Comparison of ENCODE assay signal across 12 mouse cellular contexts in genomic region chr1:125639501-125640253, GRCm38 (mm10). TPM values are rescaled to one million over a fixed set of nuclear protein-coding genes. Genes with fewer than 3 reads are reported as not detected.
DNase-seq lines count a peak whose midpoint lies in the region; ATAC-seq and TF ChIP-seq lines count a peak whose summit lies in the region.
"Had no signal": no experiment of that assay in that cellular context is flagged by ENCODE, and none has a peak within 500 bp of the region (broad histone marks: within the 10 kb centered on the region; RNA-seq: fewer than 3 reads in every experiment).

No protein-coding gene starts in this region.

- H3K4me2 ChIP-seq in kidney, embryonic 16.5 days (replicated peaks; ENCODE audit: low read depth, low read length) = no peak overlapping the region
- H3K4me2 ChIP-seq: limb, embryonic 12.5 days had no signal

- H3K9me3 ChIP-seq in kidney, embryonic 16.5 days (ENCODE audit: low read length) = no peaks in the 10 kb centered on the region
- H3K9me3 ChIP-seq: limb, embryonic 12.5 days; megakaryocyte, embryonic 14.5 days had no signal

- intact Hi-C loops in left cerebral cortex, postnatal 4 days (cut with DNase I) = no loop called here
- intact Hi-C loops in gastrocnemius, postnatal 14 days (cut with DNase I; ENCODE audit: low total_unique reads) = no loop called here

- H3K9ac ChIP-seq in kidney, embryonic 16.5 days (replicated peaks; ENCODE audit: low read length) = no peak overlapping the region
- H3K9ac ChIP-seq: limb, embryonic 12.5 days had no signal

- no peaks in the 10 kb centered on the region for H3K36me3 ChIP-seq in kidney, embryonic 16.5 days (ENCODE audit: insufficient read depth, low read length)
- H3K36me3 ChIP-seq: limb, embryonic 12.5 days had no signal

- H3K4me1 ChIP-seq in cerebellum, adult 2 months (ENCODE audit: control insufficient read depth, insufficient read depth, low read length) = no peaks in the 10 kb centered on the region
- no peaks in the 10 kb centered on the region for H3K4me1 ChIP-seq in kidney, embryonic 16.5 days (ENCODE audit: insufficient read depth, low read length)
- H3K4me1 ChIP-seq: limb, embryonic 12.5 days; megakaryocyte, embryonic 14.5 days had no signal

- peaks cover 3% of the 10 kb centered on the region; the same call in 1 of the 2 replicates for H3K27me3 ChIP-seq in cerebellum, adult 2 months (ENCODE audit: control insufficient read depth, insufficient read depth, low read length)
- H3K27me3 ChIP-seq in kidney, embryonic 16.5 days (ENCODE audit: insufficient read depth, low read length) = no peaks in the 10 kb centered on the region
- H3K27me3 ChIP-seq: limb, embryonic 12.5 days; megakaryocyte, embryonic 14.5 days had no signal

- 8% methylated on average over 8 of the region's 8 CpGs for WGBS in cerebellum, adult 2 months
- 89% methylated on average over 8 of the region's 8 CpGs for WGBS in kidney, embryonic 16.5 days

- peak; percentile 10 to 31 for DNase-seq in cerebellum, adult 2 months
- DNase-seq in cerebellum, adult 11 months = no peak
- peak; percentile 85 for DNase-seq in left cerebral cortex, postnatal 4 days
- no peak for DNase-seq in left cerebral cortex, adult 8-10 months (ENCODE audit: low spot score in 2 of 2)
- peak; percentile 4 for DNase-seq in adrenal gland, postnatal 25 days
- peak; percentile 27 for DNase-seq in gastrocnemius, postnatal 14 days
- no peak for DNase-seq in thymus, postnatal 14 days

- no peak for TF ChIP-seq POLR2A in cerebellum, adult 2 months (IDR thresholded peaks at IDR 0.05; ENCODE audit: borderline replicate concordance, insufficient read depth, low read length)

- no peak overlapping the region for H3K4me3 ChIP-seq in cerebellum, adult 2 months (replicated peaks; ENCODE audit: insufficient read depth, low read depth, low read length)
- no peak overlapping the region for H3K4me3 ChIP-seq in kidney, embryonic 16.5 days (ENCODE audit: low read length)
- H3K4me3 ChIP-seq: limb, embryonic 12.5 days; megakaryocyte, embryonic 14.5 days had no signal

- H3K27ac ChIP-seq in cerebellum, adult 2 months (ENCODE audit: insufficient read depth, low read length) = no peak overlapping the region
- no peak overlapping the region for H3K27ac ChIP-seq in kidney, embryonic 16.5 days (ENCODE audit: low read length)
- H3K27ac ChIP-seq: limb, embryonic 12.5 days had no signal

- TF ChIP-seq CTCF in cerebellum, adult 2 months (IDR thresholded peaks at IDR 0.05; ENCODE audit: borderline replicate concordance, insufficient read depth, low read depth, low read length) = no peak

- no peak for ATAC-seq in kidney, embryonic 16.5 days (ENCODE audit: low FRiP score, low TSS enrichment)
- ATAC-seq: intestine, postnatal 0 days had no signal

RNA-seq across cellular contexts. Expression of gene Gpr39, which starts 37.1 kb away (rescaled TPM):
- 0.03 and 0.11 TPM in 2 replicates for polyA plus RNA-seq in cerebellum, adult 2 months (2012; rRNA removed)
- total RNA-seq in left cerebral cortex, postnatal 4 days (2021) = not detected
- total RNA-seq in left cerebral cortex, adult 8-10 months (2022) = under 1 TPM in 1 of 4 experiments, not detected in 3; 0.93 TPM
- total RNA-seq in adrenal gland, postnatal 25 days (2021) = 0.12 TPM in 1 of 2 replicates, not detected in the other
- total RNA-seq in gastrocnemius, postnatal 14 days (2021) = not detected
- polyA plus RNA-seq in kidney, embryonic 16.5 days (2015; fragmentation: Nextera tagmentation; extraction: Ambion mirVana) = 6.2 and 7.0 TPM in 2 replicates
- total RNA-seq: gastrocnemius, postnatal 4 days had no signal
- polyA plus RNA-seq: limb, embryonic 12.5 days had no signal

Comparison
In these comparisons a context has a peak if more than half of its experiments do, and no peak if none do; other contexts are left out.
1. DNase-seq: peak in cerebellum, adult 2 months (2 of 2), left cerebral cortex, postnatal 4 days (single experiment), adrenal gland, postnatal 25 days (single experiment) and gastrocnemius, postnatal 14 days (single experiment); none in cerebellum, adult 11 months (single experiment), left cerebral cortex, adult 8-10 months (0 of 2) and thymus, postnatal 14 days (single experiment).